Mouse (Mus musculus) olfactory bulb, adult 2 months (tissue): ENCODE data around the gene A230050P20Rik. TPM values are rescaled to one million over a fixed set of nuclear protein-coding genes. Genes with fewer than 3 reads are reported as not detected.

Source experiments
- H3K27ac ChIP-seq: fragments of 200-500 bp; 2 replicates; pipeline ENCODE4 v1.5.1; 2012; ENCODE audit warnings: low read depth, low read length; ENCODE audit not compliant: insufficient read depth
- H3K4me1 ChIP-seq: fragments of 200-500 bp; 2 replicates; pipeline ENCODE4 v1.6.1; 2012; ENCODE audit warnings: low read length; ENCODE audit not compliant: control insufficient read depth, insufficient read depth
- H3K4me3 ChIP-seq: fragments of 200-500 bp; 2 replicates; pipeline ENCODE4 v1.5.1; 2012; ENCODE audit warnings: mild to moderate bottlenecking, low read depth, low read length, moderate library complexity; ENCODE audit not compliant: insufficient read depth
- CTCF ChIP-seq: fragments of 200-500 bp; IDR thresholded peaks from 2 replicates; pipeline ENCODE4 v1.5.1; 2012; ENCODE audit warnings: low read depth, mild to moderate bottlenecking, low read length, moderate library complexity; ENCODE audit not compliant: insufficient read depth
- POLR2A ChIP-seq: fragments of 200-500 bp; IDR thresholded peaks from 2 replicates; pipeline ENCODE4 v1.6.1; 2012; ENCODE audit warnings: mild to moderate bottlenecking, low read depth, low read length, moderate library complexity; ENCODE audit not compliant: insufficient read depth
- WGBS: fragments of 180-500 bp; shearing (Covaris S2); methylation state at CpG from one replicate; pipeline ENCODE4 v1.1.7; 2018; 5-methylcytosine and 5-hydroxymethylcytosine counted together
- polyA plus RNA-seq: library from polyadenylated mRNA; stranded (reverse); fragments of >200 nt; gene quantifications from 2 replicates; pipeline ENCODE4 v1.2.4, GENCODE M21; 2012; ENCODE audit warnings: low replicate concordance; ENCODE audit not compliant: missing spikeins, insufficient read depth, insufficient read length

Gene A230050P20Rik
- polyA plus RNA-seq, 1 experiment: not detected

DNA sequence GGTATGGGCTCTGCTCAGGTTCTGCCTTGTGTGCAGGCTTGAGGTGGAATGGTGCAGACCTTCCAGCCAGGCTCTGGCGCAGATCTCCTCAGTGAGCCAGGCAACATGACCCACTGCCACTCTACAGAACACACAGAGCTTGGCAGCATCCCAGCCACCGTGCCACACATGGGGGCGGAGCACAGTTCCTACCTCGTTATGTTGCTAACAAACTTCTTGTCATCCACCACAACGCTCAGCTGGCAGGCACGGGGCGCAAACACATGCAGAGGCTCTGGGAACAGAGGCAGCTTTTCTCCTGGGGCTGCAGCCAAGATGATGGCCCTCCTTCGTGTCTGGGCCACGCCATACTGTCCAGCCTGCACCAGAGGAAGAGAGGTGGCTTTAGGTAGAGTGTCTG lies 41.5 kb downstream of the A230050P20Rik start:
- TF ChIP-seq CTCF (no peak), POLR2A (no peak)
- no peaks in the 10 kb centered on the region for H3K4me1 ChIP-seq
- no peak overlapping the region for H3K27ac ChIP-seq
- no peak overlapping the region for H3K4me3 ChIP-seq
- 60% methylated on average over 9 of the region's 9 CpGs for WGBS

- 80% methylated on average over 4 of the region's 4 CpGs for WGBS
- TF ChIP-seq POLR2A (no peak), CTCF (no peak)
These were observed 47.7 kb downstream of the A230050P20Rik start for GRCm38 (mm10) chr9:20916160-20916559.

GRCm38 (mm10) chr9:20923258-20923657 lies 54.8 kb downstream of the A230050P20Rik start:
- TF ChIP-seq POLR2A (no peak), CTCF (no peak)
- WGBS: 93% methylated on average over 3 of the region's 3 CpGs
- no peaks in the 10 kb centered on the region for H3K4me1 ChIP-seq
- no peak overlapping the region for H3K27ac ChIP-seq
- no peak overlapping the region for H3K4me3 ChIP-seq

More at GRCm38 (mm10) chr9:20916160-20916559, 47.7 kb downstream of the A230050P20Rik start:
- H3K4me1 ChIP-seq: no peaks in the 10 kb centered on the region
- no peak overlapping the region for H3K27ac ChIP-seq
- no peak overlapping the region for H3K4me3 ChIP-seq

Other genes starting within 250 kb of the A230050P20Rik start
- gene Ubl5, start 225.8 kb upstream of the A230050P20Rik start, polyA plus RNA-seq: 162 TPM in 1 of 2 replicates, not detected in the other
- not detected in 2 replicates for gene Fbxl12, start 223.9 kb upstream of the A230050P20Rik start, polyA plus RNA-seq
- gene Pin1, start 216.5 kb upstream of the A230050P20Rik start, polyA plus RNA-seq: not detected in 2 replicates
- not detected in 2 replicates for gene Olfm2, start 122.3 kb upstream of the A230050P20Rik start, polyA plus RNA-seq
- not detected in 2 replicates for gene Col5a3, start 53.6 kb upstream of the A230050P20Rik start, polyA plus RNA-seq
- gene Rdh8, start 50.1 kb upstream of the A230050P20Rik start, polyA plus RNA-seq: not detected in 2 replicates
- gene Angptl6, start 11.1 kb downstream of the A230050P20Rik start, polyA plus RNA-seq: not detected in 2 replicates
- not detected in 2 replicates for gene Ppan, start 19.5 kb downstream of the A230050P20Rik start, polyA plus RNA-seq
- gene Eif3g, start 30.0 kb downstream of the A230050P20Rik start, polyA plus RNA-seq: not detected in 2 replicates
- gene Dnmt1, start 91.2 kb downstream of the A230050P20Rik start, polyA plus RNA-seq: 56.5 TPM in 1 of 2 replicates, not detected in the other
- not detected in 2 replicates for gene S1pr2, start 108.1 kb downstream of the A230050P20Rik start, polyA plus RNA-seq
- not detected in 2 replicates for gene Mrpl4, start 134.1 kb downstream of the A230050P20Rik start, polyA plus RNA-seq
- not detected in 2 replicates for gene Icam1, start 147.3 kb downstream of the A230050P20Rik start, polyA plus RNA-seq
- not detected in 2 replicates for gene Icam4, start 160.7 kb downstream of the A230050P20Rik start, polyA plus RNA-seq
- gene Icam5, start 163.4 kb downstream of the A230050P20Rik start, polyA plus RNA-seq: not detected in 2 replicates
- not detected in 2 replicates for gene Zglp1, start 198.5 kb downstream of the A230050P20Rik start, polyA plus RNA-seq
- gene Gm49373, start 204.5 kb downstream of the A230050P20Rik start, polyA plus RNA-seq: not detected in 2 replicates
- gene Fdx1l, start 205.0 kb downstream of the A230050P20Rik start, polyA plus RNA-seq: not detected in 2 replicates
- not detected in 2 replicates for gene Gm38431, start 223.4 kb downstream of the A230050P20Rik start, polyA plus RNA-seq
- not detected in 2 replicates for gene Raver1, start 223.4 kb downstream of the A230050P20Rik start, polyA plus RNA-seq